In genomic region chr7:91689829-91690228, GRCm38 (mm10) we compare ENCODE assay signal across 27 mouse cellular contexts.
DNase-seq lines count a peak whose midpoint lies in the region; ATAC-seq and TF ChIP-seq lines count a peak whose summit lies in the region.
"Had no signal": no experiment of that assay in that cellular context is flagged by ENCODE, and none has a peak within 500 bp of the region (broad histone marks: within the 10 kb centered on the region; RNA-seq: fewer than 3 reads in every experiment).

No protein-coding gene starts in this region.

- no peak for TF ChIP-seq CTCF in C2C12 (IDR thresholded peaks at IDR 0.05; ENCODE audit: control insufficient read depth, insufficient read depth, insufficient read length)
- no peak for TF ChIP-seq CTCF in hindbrain, postnatal 0 days (IDR thresholded peaks at IDR 0.05; ENCODE audit: low read depth)

- intact Hi-C loops in heart, postnatal 25 days (cut with DNase I) = no loop called here

- WGBS in kidney, embryonic 15.5 days = 22% methylated on average over 2 of the region's 2 CpGs
- WGBS in hindbrain, postnatal 0 days = 72% methylated on average over 2 of the region's 2 CpGs

- H3K27ac ChIP-seq in kidney, embryonic 15.5 days = no peak overlapping the region
- no peak overlapping the region for H3K27ac ChIP-seq in hindbrain, postnatal 0 days
- H3K27ac ChIP-seq: heart, embryonic 10.5 days; heart, embryonic 15.5 days; hindbrain, embryonic 12.5 days; liver, embryonic 14.5 days had no signal

- no peaks in the 10 kb centered on the region for H3K36me3 ChIP-seq in kidney, embryonic 15.5 days
- H3K36me3 ChIP-seq in C2C12 (ENCODE audit: control insufficient read depth, insufficient read depth) (no peaks in the 10 kb centered on the region), myocyte (ENCODE audit: control insufficient read depth, insufficient read depth) (no peaks in the 10 kb centered on the region)
- no peaks in the 10 kb centered on the region for H3K36me3 ChIP-seq in hindbrain, postnatal 0 days (ENCODE audit: insufficient read depth, low read length)
- H3K36me3 ChIP-seq: heart, embryonic 10.5 days; heart, embryonic 15.5 days; hindbrain, embryonic 12.5 days had no signal

- H3K79me2 ChIP-seq in C2C12 (ENCODE audit: control insufficient read depth, insufficient read depth) (no peaks in the 10 kb centered on the region), myocyte (ENCODE audit: control insufficient read depth, insufficient read depth) (no peaks in the 10 kb centered on the region)

- H3K79me3 ChIP-seq in C2C12 (ENCODE audit: low read depth) = no peaks in the 10 kb centered on the region

- H3K4me1 ChIP-seq in kidney, embryonic 15.5 days = no peaks in the 10 kb centered on the region
- no peaks in the 10 kb centered on the region for H3K4me1 ChIP-seq in hindbrain, postnatal 0 days (ENCODE audit: insufficient read depth, low read length)
- H3K4me1 ChIP-seq: heart, embryonic 10.5 days; heart, embryonic 15.5 days; hindbrain, embryonic 12.5 days had no signal

- no peaks in the 10 kb centered on the region for H3K9me3 ChIP-seq in kidney, embryonic 15.5 days (replicated peaks)
- no peaks in the 10 kb centered on the region for H3K9me3 ChIP-seq in hindbrain, postnatal 0 days (ENCODE audit: low read length)
- H3K9me3 ChIP-seq: heart, embryonic 10.5 days; heart, embryonic 15.5 days; hindbrain, embryonic 12.5 days had no signal

- no peak for DNase-seq in kidney, adult 9 months
- peak; percentile 55 for DNase-seq in NIH3T3 (ENCODE audit: low read depth)
- DNase-seq in hindbrain, postnatal 0 days (ENCODE audit: low spot score) = no peak
- DNase-seq in heart, postnatal 25 days (ENCODE audit: low spot score) = no peak
- DNase-seq: B cell, adult 2 months; cerebellum, adult 18-20 months; cerebellum, postnatal 10 days; gastrocnemius, postnatal 14 days; heart, adult 11 months; heart, postnatal 36 days; kidney, postnatal 14 days; liver; lung, embryonic 14.5 days; lung, postnatal 14 days; midbrain, embryonic 14.5 days; thymus, adult 2 months; thymus, postnatal 36 days had no signal

- H3K9ac ChIP-seq in kidney, embryonic 15.5 days = no peak overlapping the region
- H3K9ac ChIP-seq in hindbrain, postnatal 0 days (replicated peaks; ENCODE audit: low read length) = no peak overlapping the region
- H3K9ac ChIP-seq: heart, embryonic 15.5 days; hindbrain, embryonic 12.5 days; liver, embryonic 14.5 days; lung, embryonic 14.5 days had no signal

- no peak for TF ChIP-seq POLR2A in myocyte (IDR thresholded peaks at IDR 0.05; ENCODE audit: insufficient read length, low read depth)

- H3ac ChIP-seq in C2C12 (ENCODE audit: control insufficient read depth, insufficient read length, low read depth) = no peak overlapping the region
- no peak overlapping the region for H3ac ChIP-seq in myocyte (ENCODE audit: control insufficient read depth, insufficient read length)

- peak; percentile 89 for ATAC-seq in kidney, embryonic 15.5 days (replicated peaks; ENCODE audit: low FRiP score)
- ATAC-seq in hindbrain, postnatal 0 days = no peak
- ATAC-seq: forebrain, embryonic 14.5 days; intestine, embryonic 16.5 days had no signal

- no peak overlapping the region for H3K4me3 ChIP-seq in kidney, embryonic 15.5 days (replicated peaks)
- H3K4me3 ChIP-seq in C2C12 (ENCODE audit: insufficient read depth, poor library complexity, severe bottlenecking) (no peak overlapping the region), myocyte (no peak overlapping the region)
- H3K4me3 ChIP-seq in hindbrain, postnatal 0 days (ENCODE audit: low read length) = no peak overlapping the region
- H3K4me3 ChIP-seq: heart, embryonic 10.5 days; heart, embryonic 15.5 days; hindbrain, embryonic 12.5 days had no signal

- H3K27me3 ChIP-seq in kidney, embryonic 15.5 days = no peaks in the 10 kb centered on the region
- H3K27me3 ChIP-seq in C2C12 (ENCODE audit: control insufficient read depth, insufficient read depth, insufficient read length) (no peaks in the 10 kb centered on the region), myocyte (ENCODE audit: control insufficient read depth, insufficient read depth, insufficient read length) (no peaks in the 10 kb centered on the region)
- no peaks in the 10 kb centered on the region for H3K27me3 ChIP-seq in hindbrain, postnatal 0 days (ENCODE audit: insufficient read depth, low read length)
- H3K27me3 ChIP-seq: CH12.LX; heart, embryonic 15.5 days; hindbrain, embryonic 12.5 days had no signal

- H3K4me2 ChIP-seq in kidney, embryonic 15.5 days = no peak overlapping the region
- H3K4me2 ChIP-seq in myocyte (ENCODE audit: low read depth) = peak overlapping the region; percentile 46
- no peak overlapping the region for H3K4me2 ChIP-seq in hindbrain, postnatal 0 days (ENCODE audit: low read depth, low read length)
- H3K4me2 ChIP-seq: heart, embryonic 15.5 days; hindbrain, embryonic 12.5 days; lung, embryonic 14.5 days had no signal

TF ChIP-seq in C2C12, 6 proteins besides CTCF, POLR2A, EP300 and RAD21:
- TF ChIP-seq MYOG (IDR thresholded peaks at IDR 0.05; ENCODE audit: control insufficient read depth, extremely low read depth, insufficient read length) (no peak), CEBPB (IDR thresholded peaks at IDR 0.05; ENCODE audit: low read depth) (peak; percentile 63), FOSL1 (IDR thresholded peaks at IDR 0.05; ENCODE audit: insufficient read depth, low read length, poor library complexity, severe bottlenecking) (peak; percentile 87), USF1 (IDR thresholded peaks at IDR 0.05; ENCODE audit: low read depth) (no peak)
TF ChIP-seq in C2C12: peak in this region for 2.

TF ChIP-seq in myocyte, 11 proteins besides CTCF, POLR2A, EP300 and RAD21:
- 0 out of 2 replicates have a peak, but pooled peaks have one; percentile 31 for TF ChIP-seq CEBPB (IDR thresholded peaks at IDR 0.05; ENCODE audit: insufficient read depth, poor library complexity, severe bottlenecking)
- TF ChIP-seq TCF3 (IDR thresholded peaks at IDR 0.05; ENCODE audit: insufficient read length, low read depth) = no peak
